Mouse (Mus musculus): Measurements from ENCODE around the gene A830005F24Rik. TPM values are rescaled to one million over a fixed set of nuclear protein-coding genes. Genes with fewer than 3 reads are reported as not detected.
A peak's percentile ranks its signal among the peaks of the same experiment; 100 is the strongest.
"Not testable (repeated sequence)": the region's sequence is repeated elsewhere in the genome, so short reads cannot be mapped to it uniquely, and the experiment has no call there.

Gene A830005F24Rik
- total and polyA plus RNA-seq, 3 experiments = 1.8 to 2.8 (median 2.7) TPM

DNA sequence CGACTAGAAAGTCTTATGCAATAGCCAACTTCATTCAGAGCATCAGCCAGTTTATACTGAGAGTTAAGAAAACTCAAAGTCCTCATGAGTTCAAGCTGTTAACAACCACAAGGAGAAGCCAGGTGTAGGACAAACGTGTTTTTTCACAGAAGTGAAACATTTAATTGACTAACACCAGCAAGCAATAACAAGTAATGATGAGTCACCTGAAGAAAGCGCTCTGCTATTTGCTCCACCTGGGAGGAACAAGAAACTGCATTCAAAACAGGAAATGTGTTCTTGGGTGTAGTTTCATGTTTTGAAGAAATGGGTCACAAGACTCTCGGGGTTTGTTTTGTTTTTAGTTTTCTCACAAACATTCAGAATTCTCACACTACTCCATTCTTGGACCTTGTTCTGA is 2.5 kb downstream of the A830005F24Rik start:
- peak; percentile 49 for DNase-seq (ENCODE audit: extremely low read depth)
- Histone ChIP-seq H3K79me2 (replicated peaks; ENCODE audit: control insufficient read depth, extremely low read depth, insufficient read depth, poor library complexity, severe bottlenecking) (no peaks in the 10 kb centered on the region), H3K27ac (ENCODE audit: insufficient read depth, low read depth) (no peak overlapping the region), H3K4me1 (ENCODE audit: control insufficient read depth in 1 of 2, insufficient read depth in 2 of 2) (peaks cover 7 to 33% of the 10 kb centered on the region in 2 experiments; a peak in 3 of 4 replicates), H3K9me3 (replicated peaks; ENCODE audit: low read length) (peaks cover 3% of the 10 kb centered on the region), H3K36me3 (replicated peaks in 1 of 2; ENCODE audit: control insufficient read depth in 1 of 2, insufficient read depth in 1 of 2, low read length in 1 of 2) (peaks cover 0 to 3% of the 10 kb centered on the region in 2 experiments), H3K9ac (ENCODE audit: insufficient read depth, low read depth) (no peak overlapping the region), H3K4me2 (ENCODE audit: insufficient read depth, low read depth, poor library complexity, severe bottlenecking) (0 out of 2 replicates have a peak overlapping the region, but pooled peaks have one; percentile 36), H3K27me3 (replicated peaks) (no peaks in the 10 kb centered on the region), H3K4me3 (replicated peaks in 1 of 3; ENCODE audit: low read depth in 2 of 3, low read length in 2 of 3, poor library complexity in 1 of 3) (no peak overlapping the region)
- in situ Hi-C loops (cut with MboI; ENCODE audit: low pct_ligation_motif_present, low pct_unique_long_range_greater_than_20kb, low sequenced_read_pairs) = no loop called here
- dilution Hi-C loops (cut with MboI; ENCODE audit: extremely low pct_ligation_motif_present, extremely low pct_unique_long_range_greater_than_20kb, low sequenced_read_pairs) = no loop called here
- TF ChIP-seq NELFE (IDR thresholded peaks at IDR 0.05; ENCODE audit: low read depth, low read length) (no peak), CHD2 (IDR thresholded peaks at IDR 0.05; ENCODE audit: low read length) (no peak), IRF4 (IDR thresholded peaks at IDR 0.05; ENCODE audit: low read depth, low read length) (peak; percentile 57), MAX (IDR thresholded peaks at IDR 0.05; ENCODE audit: low read length) (no peak), KAT2A (IDR thresholded peaks at IDR 0.05; ENCODE audit: insufficient replicate concordance, low read length) (no peak), JUN (IDR thresholded peaks at IDR 0.05; ENCODE audit: insufficient read depth, low read depth, low read length) (0 out of 2 replicates have a peak, but pooled peaks have one; percentile 25), GABPA (IDR thresholded peaks at IDR 0.05; ENCODE audit: insufficient replicate concordance, low read depth, low read length) (no peak), MEF2A (IDR thresholded peaks at IDR 0.05; ENCODE audit: borderline replicate concordance, low read depth, low read length) (no peak), SIN3A (IDR thresholded peaks at IDR 0.05; ENCODE audit: low read length) (0 out of 2 replicates have a peak, but pooled peaks have one; percentile 3), TCF12 (IDR thresholded peaks at IDR 0.05; ENCODE audit: low read depth, low read length) (peak; percentile 52; the same call in 1 of the 2 replicates), RCOR1 (conservative IDR thresholded peaks at IDR 0.05; ENCODE audit: low read depth, low read length) (no peak), ZMIZ1 (IDR thresholded peaks at IDR 0.05; ENCODE audit: low read depth, low read length) (no peak), CHD1 (IDR thresholded peaks at IDR 0.05; ENCODE audit: low read depth, low read length) (no peak), TBP (conservative IDR thresholded peaks at IDR 0.05; ENCODE audit: low read depth, low read length) (no peak), POLR2AphosphoS2 (IDR thresholded peaks at IDR 0.05; ENCODE audit: low read depth, low read length) (no peak), BHLHE40 (IDR thresholded peaks at IDR 0.05; ENCODE audit: low read depth, low read length) (peak; percentile 58), CTCF (conservative IDR thresholded peaks at IDR 0.05 in 1 of 2, IDR thresholded peaks at IDR 0.05 in 1 of 2; ENCODE audit: low read depth in 2 of 2, low read length in 2 of 2) (no peak), SMC3 (IDR thresholded peaks at IDR 0.05; ENCODE audit: low read depth, low read length) (no peak), ETS1 (conservative IDR thresholded peaks at IDR 0.05; ENCODE audit: low read depth, low read length) (no peak), POLR2A (IDR thresholded peaks at IDR 0.05; ENCODE audit: low read depth, low read length) (no peak), HCFC1 (IDR thresholded peaks at IDR 0.05; ENCODE audit: low read depth, low read length) (no peak), UBTF (IDR thresholded peaks at IDR 0.05; ENCODE audit: low read depth, low read length) (no peak), PAX5 (IDR thresholded peaks at IDR 0.05; ENCODE audit: low read length) (no peak), MAFK (IDR thresholded peaks at IDR 0.05; ENCODE audit: insufficient replicate concordance, low read length) (no peak), MYC (IDR thresholded peaks at IDR 0.05; ENCODE audit: low read depth, low read length) (no peak), ZKSCAN1 (IDR thresholded peaks at IDR 0.05; ENCODE audit: borderline replicate concordance, low read depth, low read length) (no peak), USF2 (conservative IDR thresholded peaks at IDR 0.05; ENCODE audit: low read depth, low read length) (no peak), EP300 (IDR thresholded peaks at IDR 0.05; ENCODE audit: low read length) (peak; percentile 74), JUND (conservative IDR thresholded peaks at IDR 0.05; ENCODE audit: low read depth, low read length) (peak; percentile 26; the same call in 1 of the 2 replicates), NRF1 (IDR thresholded peaks at IDR 0.05; ENCODE audit: low read depth, low read length) (no peak), ZNF384 (IDR thresholded peaks at IDR 0.05; ENCODE audit: low read depth, low read length) (no peak), ZC3H11A (IDR thresholded peaks at IDR 0.05; ENCODE audit: low read depth, low read length) (no peak), USF1 (IDR thresholded peaks at IDR 0.05; ENCODE audit: low read depth, low read length) (no peak)

DNA sequence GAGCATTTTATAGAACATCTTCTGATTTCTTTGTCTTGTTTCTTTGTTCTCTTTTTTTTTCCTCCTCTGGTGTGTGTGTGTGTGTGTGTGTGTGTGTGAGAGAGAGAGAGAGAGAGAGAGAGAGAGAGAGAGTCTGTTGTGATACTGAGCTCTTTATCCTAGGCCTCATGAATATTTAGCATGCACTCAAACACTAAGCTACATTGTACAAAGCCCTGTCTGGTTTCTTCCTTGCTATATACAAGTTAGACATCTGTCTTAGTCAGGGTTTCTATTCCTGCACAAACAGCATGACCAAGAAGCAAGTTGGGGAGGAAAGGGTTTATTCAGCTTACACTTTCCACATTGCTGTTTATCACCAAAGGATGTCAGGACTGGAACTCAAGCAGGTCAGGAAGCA is 5.8 kb downstream of the A830005F24Rik start:
- H3K4me3 ChIP-seq (replicated peaks in 1 of 3; ENCODE audit: low read depth in 2 of 3, low read length in 2 of 3, poor library complexity in 1 of 3); H3K36me3 ChIP-seq (replicated peaks in 1 of 2; ENCODE audit: control insufficient read depth in 1 of 2, insufficient read depth in 1 of 2, low read length in 1 of 2); in situ Hi-C loops (cut with MboI; ENCODE audit: low pct_ligation_motif_present, low pct_unique_long_range_greater_than_20kb, low sequenced_read_pairs); H3K9ac ChIP-seq (ENCODE audit: insufficient read depth, low read depth); H3K9me3 ChIP-seq (replicated peaks; ENCODE audit: low read length); H3K27me3 ChIP-seq (replicated peaks); H3K79me2 ChIP-seq (replicated peaks; ENCODE audit: control insufficient read depth, extremely low read depth, insufficient read depth, poor library complexity, severe bottlenecking); H3K4me2 ChIP-seq (ENCODE audit: insufficient read depth, low read depth, poor library complexity, severe bottlenecking); dilution Hi-C loops (cut with MboI; ENCODE audit: extremely low pct_ligation_motif_present, extremely low pct_unique_long_range_greater_than_20kb, low sequenced_read_pairs); DNase-seq (ENCODE audit: extremely low read depth); H3K27ac ChIP-seq (ENCODE audit: insufficient read depth, low read depth): not testable (repeated sequence)
- peaks cover 5 to 19% of the 10 kb centered on the region in 2 experiments; a peak in 3 of 4 replicates for H3K4me1 ChIP-seq (ENCODE audit: control insufficient read depth in 1 of 2, insufficient read depth in 2 of 2)
